Mouse (Mus musculus) 3T3-L1 (cell line): ENCODE results near the gene Gm20388.

Experiments used
- DNase-seq: peaks from one replicate; pipeline ENCODE4 v3.0.0-alpha.2; 2015; ENCODE audit warnings: low read depth, low spot score

Gene Gm20388

GRCm38 (mm10) chr8:121847261-121847822 lies 1936.7 kb downstream of the Gm20388 start:
- no peak for DNase-seq

DNA sequence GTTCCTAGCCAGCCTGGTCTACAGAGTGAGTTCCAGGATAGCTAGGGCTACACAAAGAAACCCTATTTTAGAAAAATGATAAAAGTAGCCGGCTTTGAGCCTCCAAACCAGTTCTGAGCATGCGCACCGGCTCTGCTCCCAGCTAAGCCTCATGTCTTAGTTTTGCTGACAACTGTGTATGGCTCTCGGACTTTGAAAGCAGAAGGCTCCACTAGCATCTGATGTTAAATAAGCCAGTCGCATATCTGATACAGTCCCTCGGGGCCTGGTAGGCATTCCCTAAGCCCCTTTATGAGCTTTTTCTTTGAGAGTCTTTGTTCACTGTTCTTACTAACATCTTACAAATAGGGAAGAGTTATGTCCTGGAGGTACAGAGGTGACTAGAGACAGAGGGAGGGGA lies 1937.3 kb downstream of the Gm20388 start:
- peak; percentile 28 for DNase-seq

GRCm38 (mm10) chr8:121848495-121848894 lies 1937.9 kb downstream of the Gm20388 start:
- peak; percentile 84 for DNase-seq

GRCm38 (mm10) chr8:121849303-121849702 lies 1938.7 kb downstream of the Gm20388 start:
- DNase-seq = no peak

GRCm38 (mm10) chr8:121850018-121850417 lies 1939.4 kb downstream of the Gm20388 start:
- DNase-seq = peak; percentile 93

- DNase-seq = no peak
These were observed 1939.8 kb downstream of the Gm20388 start for GRCm38 (mm10) chr8:121850436-121850820.

DNA sequence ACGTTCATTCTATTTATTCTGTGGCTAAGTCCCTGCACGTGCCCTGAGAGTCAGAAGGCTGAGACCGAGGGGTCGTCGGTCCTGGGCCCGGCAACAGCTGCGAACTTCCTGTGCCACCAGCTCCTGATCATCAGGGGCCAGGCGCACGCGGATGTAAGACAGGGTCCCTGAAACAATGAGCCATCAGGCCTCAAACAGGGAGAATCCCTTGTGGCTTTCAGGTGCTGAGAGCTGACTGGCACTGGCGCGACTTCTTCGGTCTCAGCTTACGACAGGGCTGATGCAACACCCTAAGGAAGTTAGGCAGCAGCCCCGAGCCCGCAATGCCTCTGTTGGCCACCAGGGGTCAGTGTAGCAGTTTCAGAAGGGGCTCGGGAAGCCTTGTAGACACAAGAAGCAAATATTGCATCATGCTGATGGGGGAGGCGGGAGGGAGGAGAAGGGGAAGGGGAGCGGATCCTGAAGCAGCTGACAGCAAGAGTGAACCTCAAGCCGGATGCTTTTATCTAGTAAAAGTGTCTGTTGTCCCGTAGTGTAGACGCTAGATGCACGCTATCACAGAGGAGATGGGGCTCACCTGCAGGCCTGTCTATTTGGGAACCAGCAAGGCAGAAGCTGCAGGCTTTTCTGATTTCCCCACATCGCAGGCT lies 1940.3 kb downstream of the Gm20388 start:
- peak; percentile 99 for DNase-seq

GRCm38 (mm10) chr8:121851716-121852115 lies 1941.1 kb downstream of the Gm20388 start:
- no peak for DNase-seq

DNA sequence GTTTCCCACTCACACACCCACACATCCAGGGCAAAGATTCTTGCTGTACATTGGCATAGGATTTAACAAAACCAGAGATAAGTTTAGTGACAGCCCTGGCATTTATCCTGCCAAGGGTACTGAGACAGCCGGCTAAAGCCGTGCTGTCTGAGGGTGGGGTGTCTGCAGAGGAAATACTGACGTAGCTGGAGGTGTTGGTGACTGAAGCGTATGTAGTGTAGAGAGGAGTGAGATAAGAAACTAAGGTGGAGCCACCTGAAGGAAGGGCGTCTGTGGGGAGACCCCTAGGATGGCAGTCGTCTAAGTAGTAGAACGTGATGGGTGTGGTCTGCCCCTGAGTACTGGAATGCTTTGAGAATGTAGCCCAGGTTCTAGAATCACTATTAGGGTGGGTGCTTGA lies 1941.8 kb downstream of the Gm20388 start:
- no peak for DNase-seq

DNA sequence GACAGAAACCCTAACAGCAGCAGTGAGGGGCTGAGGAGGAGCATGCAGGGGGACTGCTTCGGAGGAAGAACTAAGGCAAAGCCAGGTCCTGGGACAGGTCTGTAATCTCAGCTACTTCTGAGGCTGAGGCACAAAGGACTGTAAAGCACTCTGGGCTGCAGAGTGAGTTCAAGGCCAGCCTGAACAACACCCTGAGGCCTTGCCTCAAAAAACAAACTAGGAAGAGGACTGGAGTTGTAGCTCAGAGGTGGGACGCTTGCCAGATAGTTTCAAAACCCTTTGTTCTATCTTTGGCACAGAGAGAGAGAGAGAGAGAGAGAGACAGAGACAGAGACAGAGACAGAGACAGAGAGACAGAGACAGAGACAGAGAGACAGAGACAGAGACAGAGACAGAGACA lies 1942.9 kb downstream of the Gm20388 start:
- no peak for DNase-seq

DNA sequence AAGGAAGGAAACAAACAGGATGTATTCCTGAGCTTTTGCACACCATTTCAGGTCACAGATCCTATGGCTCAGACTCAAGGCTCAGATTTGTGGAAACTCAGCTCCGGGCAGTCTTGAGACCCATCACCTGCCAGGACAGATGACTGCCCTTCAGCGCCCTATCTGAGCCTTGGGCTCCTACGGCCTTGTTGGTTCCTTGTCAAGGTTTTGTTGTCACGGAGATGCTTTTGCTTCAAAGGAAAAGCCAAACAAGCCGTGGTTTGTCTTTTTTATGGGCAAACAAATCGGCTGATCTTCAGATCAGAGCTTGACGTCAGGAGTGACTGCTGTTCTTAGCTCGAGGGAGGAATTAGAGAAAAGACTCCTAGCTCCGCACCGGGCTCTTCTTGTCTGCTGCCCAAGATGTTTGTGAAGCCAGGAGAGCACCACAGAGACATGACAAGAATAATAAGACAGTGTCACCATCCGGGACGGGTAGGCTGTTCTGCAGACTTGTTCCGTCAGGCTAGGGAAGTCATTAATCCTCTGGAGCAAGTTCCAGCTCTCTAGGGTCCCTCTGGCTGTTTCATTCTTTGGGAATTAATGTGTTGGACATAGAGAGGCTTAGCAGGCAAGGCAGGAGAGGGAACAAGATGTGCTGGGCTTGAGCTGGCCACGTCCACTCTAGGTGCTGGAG lies 1945.6 kb downstream of the Gm20388 start:
- no peak for DNase-seq

GRCm38 (mm10) chr8:121857331-121857730 lies 1946.7 kb downstream of the Gm20388 start:
- no peak for DNase-seq

DNA sequence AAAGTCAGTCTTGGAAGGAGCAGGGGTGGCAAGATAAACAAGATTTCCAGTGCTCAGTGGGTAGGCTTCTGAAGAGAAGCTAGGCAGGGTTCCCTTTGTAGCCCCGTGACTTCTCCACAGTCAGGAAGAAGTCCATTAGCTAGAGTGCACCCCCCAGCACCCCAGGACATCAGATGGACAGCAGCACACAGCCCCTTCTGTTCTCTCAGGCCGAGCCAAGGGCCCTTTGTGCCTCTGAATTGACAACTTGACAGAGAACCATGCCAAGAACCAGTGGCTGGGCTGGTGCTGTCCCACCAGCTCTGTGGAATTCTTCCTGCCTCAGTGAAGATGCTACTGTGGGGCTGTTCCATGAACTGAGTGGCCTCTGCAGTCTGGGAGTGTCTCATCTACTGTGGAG lies 1947.1 kb downstream of the Gm20388 start:
- DNase-seq = no peak

DNA sequence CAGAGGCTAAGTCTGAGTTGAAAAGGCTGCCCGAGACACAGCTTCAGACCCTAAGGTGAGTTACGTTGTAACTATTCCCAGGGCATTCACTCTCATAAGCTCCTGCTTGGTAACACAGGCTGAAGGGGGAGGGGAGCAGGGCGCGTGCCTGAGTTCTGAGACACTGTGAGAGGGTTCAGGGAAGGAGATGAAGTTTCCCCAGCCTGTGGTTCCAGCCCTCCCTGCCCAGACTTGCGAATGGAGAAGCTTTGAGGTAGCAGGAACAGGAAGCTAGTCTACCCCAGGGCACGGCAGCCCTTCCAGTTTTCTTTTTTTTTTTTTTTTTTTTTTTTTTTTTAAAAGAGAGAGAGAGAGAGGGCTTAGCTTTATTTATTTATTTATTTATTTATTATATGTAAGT lies 1950.6 kb downstream of the Gm20388 start:
- DNase-seq = no peak

DNA sequence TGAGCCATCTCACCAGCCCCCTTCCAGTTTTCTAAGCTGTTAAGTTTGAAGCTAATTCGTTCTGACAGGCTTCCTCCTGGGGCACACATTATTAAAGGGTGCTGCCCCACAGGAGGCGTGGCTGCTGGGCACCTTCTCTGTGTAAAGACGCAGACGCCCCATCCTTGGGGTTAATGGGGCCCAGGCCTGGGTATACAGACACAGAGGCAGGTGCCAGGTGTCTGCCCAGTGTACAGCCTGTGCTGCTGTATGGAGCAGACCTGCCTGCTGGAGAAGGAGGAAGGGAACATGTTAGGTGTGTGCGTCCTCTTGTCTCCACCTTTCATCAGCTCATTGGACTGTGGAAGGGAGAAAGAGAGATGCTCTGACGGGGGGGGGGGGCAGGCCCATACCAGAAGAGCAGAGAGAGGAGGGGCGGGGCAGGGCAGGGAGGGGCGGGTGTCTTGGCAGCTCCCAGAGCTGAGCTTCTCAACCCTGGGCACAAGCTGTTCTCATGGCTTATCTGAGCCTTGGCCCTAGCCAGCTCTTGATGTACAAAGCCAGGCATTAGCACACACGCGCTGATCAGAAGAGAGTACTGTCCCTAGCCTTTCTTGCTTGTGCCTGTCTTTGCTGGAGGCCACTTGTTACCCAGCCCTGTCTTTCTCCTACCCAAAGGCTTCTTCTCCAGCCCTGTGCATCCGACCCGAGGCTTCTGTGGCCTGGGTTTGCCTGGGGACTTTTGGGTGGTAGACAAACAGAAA lies 1951.3 kb downstream of the Gm20388 start:
- no peak for DNase-seq

GRCm38 (mm10) chr8:121865356-121865755 lies 1954.7 kb downstream of the Gm20388 start:
- DNase-seq = no peak

- no peak for DNase-seq
These were observed 1957.6 kb downstream of the Gm20388 start for GRCm38 (mm10) chr8:121868196-121868595.

DNA sequence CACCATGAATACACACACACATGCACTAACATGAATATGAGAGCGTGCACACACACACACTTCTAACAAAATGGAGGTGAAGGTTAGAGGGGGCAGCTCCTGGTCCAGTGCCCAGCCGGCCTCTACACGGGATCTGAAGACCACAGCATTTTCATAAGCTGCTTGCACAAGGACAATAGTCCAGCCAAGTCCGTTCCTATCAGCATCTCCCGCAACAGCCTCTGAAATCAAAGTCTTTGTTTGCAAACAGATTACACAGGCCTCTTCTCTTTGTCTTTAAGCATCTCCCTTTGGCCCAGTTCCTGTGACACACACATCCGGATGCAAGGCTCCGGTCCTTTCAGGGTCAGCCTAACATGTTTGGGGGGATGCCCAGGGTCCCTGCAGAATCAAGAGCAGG lies 1958.3 kb downstream of the Gm20388 start:
- no peak for DNase-seq

- no peak for DNase-seq
These were observed 1959.5 kb downstream of the Gm20388 start for GRCm38 (mm10) chr8:121870190-121870589.

DNA sequence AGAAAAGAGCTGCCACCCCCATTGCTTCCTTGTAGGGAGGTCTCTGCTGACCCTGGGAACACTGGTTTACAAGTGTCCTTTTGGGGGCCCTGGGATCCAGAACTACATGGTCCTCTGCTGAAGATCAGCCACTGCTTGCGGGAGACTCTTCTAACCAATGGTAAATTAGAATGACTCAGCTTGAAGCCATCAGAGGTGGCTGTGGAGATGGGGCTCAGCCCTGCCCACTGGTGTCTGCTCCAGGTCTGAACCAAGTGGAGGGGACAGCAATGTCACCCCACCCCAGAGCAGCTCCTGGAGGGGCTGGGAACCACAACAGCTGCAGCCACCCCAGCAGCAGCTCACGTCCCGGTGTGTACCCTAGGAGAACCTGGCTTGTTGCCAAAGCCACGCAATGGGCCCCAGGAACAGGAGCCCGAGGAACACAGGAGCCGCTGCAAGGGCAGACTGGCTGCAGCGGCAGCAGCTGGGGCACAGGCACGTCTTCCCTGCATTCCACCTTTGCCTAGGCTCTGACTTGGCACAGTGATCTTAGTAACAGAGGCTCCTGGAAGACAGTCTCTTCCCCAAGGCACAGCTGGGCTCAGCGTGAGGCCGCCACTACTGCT lies 1961.3 kb downstream of the Gm20388 start:
- no peak for DNase-seq

- peak; percentile 87 for DNase-seq
These were observed 1963.4 kb downstream of the Gm20388 start for GRCm38 (mm10) chr8:121874031-121874430.

DNA sequence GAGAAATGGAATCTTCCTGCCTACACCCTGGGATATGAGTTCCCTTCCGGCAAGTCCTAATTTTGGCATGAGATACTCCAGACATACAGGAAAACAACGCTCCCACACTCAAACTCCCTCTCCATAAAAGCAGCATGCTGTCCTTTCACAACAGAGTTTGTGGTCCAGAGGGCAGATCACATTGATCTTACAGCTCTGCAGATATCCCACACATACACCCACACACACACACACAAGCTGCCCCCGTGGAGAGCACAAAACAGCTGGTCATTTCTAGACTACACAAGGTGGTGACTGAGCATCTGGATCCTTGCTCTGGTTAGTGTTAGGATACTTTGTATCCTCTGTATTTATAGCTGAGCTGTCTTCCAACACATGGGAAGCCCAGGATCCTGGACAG lies 1964.4 kb downstream of the Gm20388 start:
- no peak for DNase-seq
